Mouse (Mus musculus) megakaryocyte, embryonic 14.5 days (primary cell): Measurements from ENCODE around the gene Zdhhc13. TPM values are rescaled to one million over a fixed set of nuclear protein-coding genes. Genes with fewer than 3 reads are reported as not detected.
A peak's percentile ranks its signal among the peaks of the same experiment; 100 is the strongest.

Experiments used
- H3K27me3 ChIP-seq: replicated peaks from 2 replicates; pipeline ENCODE3; 2012; ENCODE audit warnings: inconsistent platforms
- H3K36me3 ChIP-seq: replicated peaks from 2 replicates; pipeline ENCODE3; 2012; ENCODE audit warnings: low read length, inconsistent platforms, mixed read lengths
- H3K4me1 ChIP-seq: 2 replicates; pipeline ENCODE4 v1.6.1; 2012; ENCODE audit warnings: inconsistent platforms
- H3K4me3 ChIP-seq: replicated peaks from 2 replicates; pipeline ENCODE3; 2012; ENCODE audit warnings: moderate library complexity, mild to moderate bottlenecking, inconsistent platforms
- H3K9me3 ChIP-seq: 2 replicates; pipeline ENCODE4 v1.6.1; 2012; ENCODE audit warnings: inconsistent platforms
- FLI1 ChIP-seq: IDR thresholded peaks from 2 replicates; pipeline ENCODE4 v1.6.1; 2012; ENCODE audit warnings: low read length, inconsistent platforms, mixed read lengths
- GATA1 ChIP-seq: IDR thresholded peaks from 3 replicates; pipeline ENCODE4 v1.6.1; 2012; ENCODE audit warnings: mixed read lengths, low read length, inconsistent platforms, borderline replicate concordance
- polyA plus RNA-seq: library from polyadenylated mRNA; stranded (reverse); fragments of >175 nt; gene quantifications from 2 replicates; pipeline ENCODE4 v1.2.3, GENCODE M21; 2012; ENCODE audit warnings: low replicate concordance; ENCODE audit not compliant: insufficient read depth

Zdhhc13 gene
- polyA plus RNA-seq, 1 experiment: 3.1 TPM

DNA sequence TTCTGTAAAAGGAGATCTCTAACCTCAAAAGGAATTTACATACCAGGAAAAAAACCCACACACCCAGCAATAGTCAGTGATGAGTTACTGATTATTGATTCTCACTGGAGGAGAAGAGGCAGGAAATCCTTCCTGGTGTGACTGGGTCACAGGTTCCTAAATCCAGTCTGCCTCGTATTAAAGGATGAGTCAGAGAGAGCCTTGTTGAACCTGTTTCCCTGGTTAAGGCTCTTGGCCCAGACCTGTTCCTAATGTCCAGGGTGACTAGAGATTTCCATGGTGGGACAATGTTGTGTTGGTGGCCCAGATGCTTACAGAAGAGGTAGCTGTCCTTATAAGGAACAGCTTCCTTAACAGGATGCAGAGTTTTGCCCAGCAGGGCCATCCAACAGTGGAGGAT, 26.5 kb upstream of the Zdhhc13 start:
- H3K9me3 ChIP-seq: no peaks in the 10 kb centered on the region
- H3K4me1 ChIP-seq: peaks cover 50% of the 10 kb centered on the region
- no peaks in the 10 kb centered on the region for H3K27me3 ChIP-seq
- TF ChIP-seq FLI1: no peak
- no peak for TF ChIP-seq GATA1
- H3K4me3 ChIP-seq: no peak overlapping the region
- no peaks in the 10 kb centered on the region for H3K36me3 ChIP-seq

DNA sequence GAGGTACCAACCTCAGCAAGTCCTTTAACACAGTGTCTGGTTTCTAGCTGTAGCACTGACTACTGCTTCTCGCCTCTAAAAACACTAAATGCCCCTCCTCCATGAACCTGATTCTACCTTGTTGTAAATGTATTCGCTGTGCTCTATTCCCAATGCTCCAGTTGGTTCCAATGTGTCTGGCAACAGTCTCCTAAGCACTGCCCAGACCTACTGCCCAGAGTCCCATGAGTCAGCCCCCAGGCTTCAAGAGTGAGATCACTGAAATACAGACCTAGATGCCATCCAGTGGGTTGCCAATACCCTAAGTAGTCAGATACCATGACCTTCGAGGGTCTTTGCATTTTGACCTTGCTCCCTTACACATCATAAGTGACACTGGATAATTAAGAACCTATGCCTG, 26.1 kb upstream of the Zdhhc13 start:
- Histone ChIP-seq H3K9me3 (no peaks in the 10 kb centered on the region), H3K4me3 (no peak overlapping the region), H3K36me3 (no peaks in the 10 kb centered on the region), H3K27me3 (no peaks in the 10 kb centered on the region), H3K4me1 (peaks cover 47% of the 10 kb centered on the region)
- TF ChIP-seq GATA1 (no peak), FLI1 (no peak)

DNA sequence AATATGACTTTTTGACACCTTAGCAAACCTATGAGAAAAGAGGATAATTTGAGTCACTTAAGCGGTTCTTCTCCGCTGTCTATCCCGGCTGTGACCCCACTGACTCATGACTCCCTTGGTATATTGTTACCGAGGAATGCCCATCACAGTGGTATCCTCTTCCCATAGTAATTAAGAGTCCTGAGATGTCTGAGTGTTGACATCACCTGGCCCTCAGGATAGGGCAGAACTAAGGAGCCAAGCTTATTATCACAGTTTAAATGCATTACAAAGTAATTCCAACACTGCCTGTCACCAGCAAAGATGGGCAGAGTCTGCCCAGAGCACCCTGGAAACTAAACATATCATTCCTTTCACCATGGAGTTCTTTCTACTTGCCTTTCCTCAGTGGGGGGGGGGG, 22.8 kb upstream of the Zdhhc13 start:
- Histone ChIP-seq H3K4me1 (peaks cover 30% of the 10 kb centered on the region), H3K27me3 (no peaks in the 10 kb centered on the region), H3K9me3 (no peaks in the 10 kb centered on the region), H3K4me3 (no peak overlapping the region), H3K36me3 (no peaks in the 10 kb centered on the region)
- TF ChIP-seq GATA1 (no peak), FLI1 (no peak)

DNA sequence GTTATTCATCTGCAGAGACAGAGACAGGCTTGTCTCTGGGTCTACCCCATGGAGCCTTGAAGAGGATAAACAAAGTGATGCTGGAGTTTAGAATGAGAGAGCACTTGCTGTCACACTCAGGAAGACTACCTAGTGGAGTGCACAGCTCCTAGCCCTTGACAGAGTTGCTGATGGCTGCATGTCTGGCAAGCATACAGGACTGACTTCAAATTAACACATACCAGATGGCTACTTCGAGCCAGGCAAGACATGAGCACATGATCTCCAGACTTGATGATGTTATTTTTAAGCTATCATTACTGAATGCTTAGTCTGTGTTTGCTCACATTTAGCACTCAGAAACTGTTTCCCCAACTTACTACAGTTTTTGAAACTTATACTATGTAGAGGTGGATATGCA, 19.1 kb upstream of the Zdhhc13 start:
- TF ChIP-seq GATA1: no peak
- TF ChIP-seq FLI1: no peak
- H3K27me3 ChIP-seq: peaks cover 2% of the 10 kb centered on the region

DNA sequence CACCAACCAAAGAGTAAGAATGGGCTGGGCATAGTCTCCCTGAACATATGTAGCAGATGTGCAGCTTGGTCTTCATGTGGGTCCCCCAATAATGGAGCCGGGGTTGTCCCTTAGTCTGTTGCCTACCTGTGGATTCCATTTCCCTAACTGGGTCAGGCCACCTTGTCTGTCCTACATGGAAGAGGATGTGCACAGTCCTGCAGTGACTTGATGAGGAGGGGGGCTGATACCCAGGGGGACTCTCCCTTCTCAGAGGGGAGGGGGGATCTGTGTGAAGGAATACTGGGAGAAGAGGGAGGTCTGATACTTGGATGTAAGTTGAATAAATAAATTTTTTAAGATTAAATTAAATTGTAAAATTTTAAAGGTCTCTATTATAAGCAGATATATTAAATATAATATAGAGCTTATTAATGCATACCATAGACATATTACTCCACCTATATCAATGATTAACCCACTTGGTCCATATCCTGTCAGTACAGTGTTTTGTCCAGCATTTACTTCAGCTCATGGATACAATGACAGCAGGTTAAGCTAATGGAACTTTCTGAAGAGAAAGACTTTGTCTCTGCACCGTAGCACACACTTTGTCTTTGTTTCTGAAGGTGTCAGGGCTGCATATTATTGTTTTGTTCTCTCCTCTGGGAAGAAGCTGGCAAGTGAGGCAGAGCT, 16.6 kb upstream of the Zdhhc13 start:
- peaks cover 2% of the 10 kb centered on the region for H3K27me3 ChIP-seq
- no peak for TF ChIP-seq FLI1
- TF ChIP-seq GATA1: no peak
- H3K9me3 ChIP-seq: no peaks in the 10 kb centered on the region
- peaks cover 22% of the 10 kb centered on the region for H3K4me1 ChIP-seq
- no peak overlapping the region for H3K4me3 ChIP-seq
- no peaks in the 10 kb centered on the region for H3K36me3 ChIP-seq

More for the DNA sequence above, 19.1 kb upstream of the Zdhhc13 start:
- Histone ChIP-seq H3K36me3 (no peaks in the 10 kb centered on the region), H3K9me3 (no peaks in the 10 kb centered on the region), H3K4me3 (no peak overlapping the region), H3K4me1 (peaks cover 19% of the 10 kb centered on the region)

DNA sequence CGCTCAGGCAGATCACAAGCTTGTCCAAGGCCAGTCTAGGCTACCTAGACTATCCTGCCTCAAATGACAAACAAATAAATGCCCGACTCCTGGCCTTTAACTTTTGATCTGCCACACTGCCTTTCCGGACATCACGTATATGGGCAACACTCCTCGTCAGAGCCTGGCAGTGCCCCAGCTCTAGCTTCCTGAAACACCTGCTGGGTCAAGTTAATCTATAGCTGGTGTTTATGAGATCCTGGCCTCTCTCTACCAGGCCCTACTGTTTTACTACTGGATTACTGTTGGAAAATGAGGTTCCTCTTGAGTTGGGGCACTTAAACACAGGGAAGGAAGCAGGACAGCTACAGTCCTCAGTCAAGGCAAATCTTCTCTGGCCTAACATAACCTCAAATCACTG, 15.5 kb upstream of the Zdhhc13 start:
- H3K27me3 ChIP-seq: peaks cover 2% of the 10 kb centered on the region
- peaks cover 34% of the 10 kb centered on the region for H3K4me1 ChIP-seq
- no peaks in the 10 kb centered on the region for H3K36me3 ChIP-seq
- no peak for TF ChIP-seq GATA1
- TF ChIP-seq FLI1: no peak
- H3K9me3 ChIP-seq: no peaks in the 10 kb centered on the region
- H3K4me3 ChIP-seq: no peak overlapping the region

DNA sequence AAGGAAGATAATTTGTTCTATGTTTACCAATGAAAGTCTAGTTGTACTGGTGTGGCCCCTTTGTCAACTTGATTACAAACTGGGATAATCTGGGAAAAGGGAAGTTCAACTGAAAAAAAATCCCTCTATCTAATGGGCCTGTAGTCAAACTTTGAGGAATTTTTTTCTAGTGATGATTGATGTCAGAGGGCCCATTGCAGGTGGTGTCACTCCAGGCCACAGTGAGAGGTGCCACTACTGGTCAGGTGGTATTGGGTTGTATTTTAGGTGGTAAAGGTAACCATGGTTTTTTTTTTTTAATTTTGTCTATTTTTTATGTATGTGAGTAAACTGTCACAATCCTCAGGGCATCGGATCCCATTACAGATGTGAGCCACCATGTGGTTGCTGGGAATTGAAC, 14.2 kb upstream of the Zdhhc13 start:
- Histone ChIP-seq H3K4me3 (no peak overlapping the region), H3K4me1 (peaks cover 35% of the 10 kb centered on the region), H3K27me3 (peaks cover 2% of the 10 kb centered on the region), H3K9me3 (no peaks in the 10 kb centered on the region), H3K36me3 (no peaks in the 10 kb centered on the region)
- TF ChIP-seq FLI1: no peak
- TF ChIP-seq GATA1: no peak

DNA sequence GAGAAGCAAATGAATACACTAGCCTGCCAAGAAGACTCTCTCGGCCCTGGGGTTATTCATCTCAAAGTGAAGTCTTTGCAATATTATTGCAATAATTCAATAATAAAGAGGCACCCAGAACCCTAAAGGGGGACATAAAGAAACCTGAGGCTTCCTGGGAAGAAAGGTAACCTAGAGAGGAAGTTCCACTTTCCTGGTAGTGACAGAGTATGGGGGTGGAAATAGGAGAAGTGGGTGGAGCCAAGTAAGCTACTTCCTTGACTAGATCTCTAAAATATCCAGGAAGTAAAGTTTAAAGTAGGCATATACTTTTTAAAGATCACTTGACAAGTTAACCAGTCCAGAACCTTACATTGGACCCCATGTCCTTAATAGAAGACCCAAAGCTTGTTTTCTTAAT, 13.4 kb upstream of the Zdhhc13 start:
- no peak overlapping the region for H3K4me3 ChIP-seq
- no peaks in the 10 kb centered on the region for H3K36me3 ChIP-seq
- peaks cover 2% of the 10 kb centered on the region for H3K27me3 ChIP-seq
- H3K4me1 ChIP-seq: peaks cover 30% of the 10 kb centered on the region
- TF ChIP-seq GATA1: no peak
- H3K9me3 ChIP-seq: no peaks in the 10 kb centered on the region

DNA sequence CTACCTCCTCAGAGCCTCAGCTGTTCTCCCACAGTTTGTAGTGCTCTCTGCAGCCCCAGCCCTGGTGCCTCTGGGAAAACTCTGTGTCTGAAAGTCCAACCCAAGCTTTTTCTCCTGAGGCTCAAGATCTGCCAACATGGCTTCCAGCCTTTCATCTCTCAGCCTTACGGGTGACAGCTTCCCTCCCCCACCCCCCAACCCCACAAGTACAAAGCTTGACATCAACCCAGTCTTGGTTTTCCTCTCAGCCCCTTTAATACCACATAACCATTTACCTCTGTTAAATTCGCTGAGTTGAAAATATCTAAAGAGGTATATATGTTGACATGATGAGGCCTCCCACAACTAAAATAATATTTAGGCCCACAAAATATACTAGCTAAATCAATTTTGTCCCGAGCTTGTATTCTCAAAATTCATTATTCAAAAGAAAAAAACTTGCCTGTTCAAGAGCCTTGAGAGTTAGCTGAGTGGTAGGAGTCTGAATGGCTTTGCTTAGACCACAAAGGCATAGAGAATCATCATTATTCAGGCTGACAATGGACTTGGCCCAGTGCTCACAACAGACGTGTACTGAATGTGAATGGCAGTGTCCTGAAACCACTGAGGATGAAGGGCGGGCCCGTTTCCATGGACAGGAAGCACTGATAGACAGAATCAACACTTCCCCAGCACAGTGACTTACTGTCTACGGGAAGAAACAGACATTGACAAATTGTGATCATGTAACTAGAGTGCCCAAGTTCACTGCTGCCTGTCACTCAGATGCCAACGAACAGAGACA, 10.9 kb upstream of the Zdhhc13 start:
- Histone ChIP-seq H3K27me3 (peaks cover 2% of the 10 kb centered on the region), H3K36me3 (no peaks in the 10 kb centered on the region), H3K4me1 (peaks cover 27% of the 10 kb centered on the region), H3K4me3 (peak overlapping the region; percentile 39), H3K9me3 (no peaks in the 10 kb centered on the region)
- TF ChIP-seq FLI1: no peak
- TF ChIP-seq GATA1: no peak

DNA sequence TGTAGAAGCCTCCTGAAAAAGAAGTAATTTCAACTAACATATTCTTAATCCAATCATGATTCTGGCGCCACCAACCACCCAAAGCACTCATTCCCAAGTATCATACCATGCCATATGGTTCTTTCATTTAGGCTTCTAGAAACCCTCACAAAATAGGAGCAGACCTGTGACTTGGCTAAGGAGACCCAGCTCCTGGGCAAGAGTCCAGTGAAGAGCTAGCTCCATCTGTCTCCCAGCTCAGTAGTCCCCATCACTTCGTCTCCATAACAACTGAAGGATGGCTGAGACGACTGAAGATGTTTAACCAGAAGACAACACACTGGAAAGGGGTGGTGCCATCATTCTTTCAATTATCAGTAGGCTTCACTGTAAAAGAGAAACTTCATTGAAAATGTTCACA, 9.7 kb upstream of the Zdhhc13 start:
- Histone ChIP-seq H3K9me3 (no peaks in the 10 kb centered on the region), H3K36me3 (no peaks in the 10 kb centered on the region), H3K27me3 (peaks cover 2% of the 10 kb centered on the region), H3K4me3 (no peak overlapping the region), H3K4me1 (peaks cover 27% of the 10 kb centered on the region)
- TF ChIP-seq FLI1 (no peak), GATA1 (no peak)
